Mouse (Mus musculus) brain, embryonic 14.5 days (tissue): ENCODE data around the gene Jade2. TPM values are rescaled to one million over a fixed set of nuclear protein-coding genes. Genes with fewer than 3 reads are reported as not detected.

ENCODE experiments used
- DNase-seq: peaks from one replicate; pipeline ENCODE4 v3.0.0-alpha.2; 2011; ENCODE audit warnings: low read depth
- CTCF ChIP-seq: fragments of 200-500 bp; IDR thresholded peaks from 2 replicates; pipeline ENCODE4 v1.5.1; 2012; ENCODE audit warnings: inconsistent platforms, mild to moderate bottlenecking, moderate library complexity, borderline replicate concordance; ENCODE audit not compliant: insufficient read depth, insufficient read length; ENCODE audit errors: extremely low read depth
- POLR2A ChIP-seq: fragments of 200-500 bp; IDR thresholded peaks from 2 replicates; pipeline ENCODE4 v1.6.1; 2012; ENCODE audit warnings: mild to moderate bottlenecking, inconsistent platforms, borderline replicate concordance; ENCODE audit not compliant: poor library complexity, insufficient read depth, insufficient read length, severe bottlenecking; ENCODE audit errors: extremely low read depth
- polyA plus RNA-seq: library from polyadenylated mRNA; depleted of rRNA; stranded (reverse); fragments of >200 nt; gene quantifications from 2 replicates; pipeline ENCODE4 v1.2.3, GENCODE M21; 2012; rRNA removed

Jade2 gene
- polyA plus RNA-seq, 1 experiment, result 1.1 TPM

DNA sequence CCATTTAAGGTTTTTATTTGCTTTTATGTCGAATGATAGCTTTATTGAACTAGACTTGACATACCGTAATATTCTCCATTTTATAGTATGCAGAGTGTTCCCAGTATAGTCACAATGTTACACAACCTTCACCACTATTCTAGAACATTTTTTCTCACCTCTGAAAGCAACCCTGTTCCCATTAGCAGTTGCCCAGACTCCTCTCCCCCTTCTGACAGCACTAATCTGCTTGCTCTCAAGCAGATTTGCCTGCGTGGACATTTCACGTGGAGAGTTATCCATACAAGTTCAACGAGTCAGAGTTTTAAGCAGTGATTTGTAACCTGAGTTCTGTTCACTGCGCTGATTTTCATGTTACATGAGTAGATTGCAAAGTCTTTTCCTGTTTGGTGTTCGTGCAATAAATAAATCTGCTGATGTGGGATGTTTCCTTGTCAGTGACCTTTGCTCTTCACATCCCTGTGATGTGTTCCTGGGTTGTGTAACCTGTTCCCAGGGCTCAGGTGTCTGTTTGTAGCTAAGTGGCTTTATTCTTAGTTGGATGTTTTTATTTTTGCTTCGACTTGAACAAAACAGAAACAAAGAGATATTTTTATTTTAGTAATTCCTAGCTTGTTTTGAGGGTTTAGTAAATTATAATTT, 89.8 kb downstream of the Jade2 start:
- TF ChIP-seq POLR2A, result no peak
- TF ChIP-seq CTCF, result no peak

DNA sequence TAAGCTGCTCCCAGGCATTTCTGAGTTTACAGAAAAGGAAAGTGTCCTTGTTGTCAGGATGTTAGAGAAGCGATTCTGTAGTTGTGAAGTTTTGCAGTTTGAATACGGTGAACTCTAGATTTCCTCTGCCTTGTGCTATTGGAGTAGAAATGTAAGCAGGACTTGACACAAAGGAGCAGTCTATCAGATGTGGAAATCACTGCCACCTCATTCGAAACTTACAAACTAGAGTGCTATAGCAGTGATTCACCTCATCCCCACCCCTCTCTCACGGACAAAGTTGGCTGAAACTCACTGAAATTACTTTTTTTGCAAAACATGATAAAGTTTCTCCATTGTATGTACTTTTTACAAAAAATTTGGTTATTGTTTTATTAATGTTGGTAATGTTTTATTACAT, 92.6 kb downstream of the Jade2 start:
- TF ChIP-seq CTCF (no peak), POLR2A (no peak)
- DNase-seq, result no peak

More for the DNA sequence above, 89.8 kb downstream of the Jade2 start:
- DNase-seq, result no peak

DNA sequence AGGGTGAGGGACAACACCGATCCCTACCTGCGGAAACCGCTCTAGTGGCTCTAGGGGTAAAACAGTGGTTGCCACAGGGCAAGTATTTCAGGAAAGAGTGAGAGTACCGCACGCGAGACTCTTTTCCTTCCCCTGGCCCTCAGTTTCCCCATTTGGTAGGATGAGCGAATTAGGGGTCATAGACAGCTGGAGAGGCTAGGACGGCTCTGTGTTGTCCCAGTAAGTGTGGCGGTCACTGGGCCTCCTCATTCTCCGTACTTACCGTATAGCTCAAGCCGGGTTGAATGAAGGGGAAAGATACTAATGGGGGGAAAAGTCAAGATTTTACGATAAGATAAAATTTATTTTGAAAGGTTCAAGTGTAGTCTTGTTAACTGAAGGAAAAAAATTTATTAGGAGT, 93.5 kb downstream of the Jade2 start:
- DNase-seq, result no peak
- TF ChIP-seq CTCF (no peak), POLR2A (no peak)

Other genes with a start within 250 kb of the Jade2 start
- 69.2 and 78.5 TPM in 2 replicates for gene Nhp2, start 237.9 kb downstream of the Jade2 start, polyA plus RNA-seq
- 70.7 and 84.3 TPM in 2 replicates for gene Rmnd5b, start 221.8 kb downstream of the Jade2 start, polyA plus RNA-seq
- gene N4bp3, start 206.8 kb downstream of the Jade2 start, polyA plus RNA-seq, result 7.5 and 11.2 TPM in 2 replicates
- 2.1 and 2.3 TPM in 2 replicates for gene D930048N14Rik, start 206.7 kb downstream of the Jade2 start, polyA plus RNA-seq
- gene 0610009B22Rik, start 168.8 kb downstream of the Jade2 start, polyA plus RNA-seq, result 44.6 and 59.5 TPM in 2 replicates
- 8.3 and 13.9 TPM in 2 replicates for gene Sec24a, start 94.0 kb downstream of the Jade2 start, polyA plus RNA-seq
- 91.1 and 97.9 TPM in 2 replicates for gene Sar1b, start 94.0 kb downstream of the Jade2 start, polyA plus RNA-seq
- 49.4 and 56.4 TPM in 2 replicates for gene Cdkn2aipnl, start 110.0 kb upstream of the Jade2 start, polyA plus RNA-seq
- 195 and 261 TPM in 2 replicates for gene Ube2b, start 143.1 kb upstream of the Jade2 start, polyA plus RNA-seq
- gene Cdkl3, start 146.6 kb upstream of the Jade2 start, polyA plus RNA-seq, result 15.0 and 17.1 TPM in 2 replicates
- 107 and 115 TPM in 2 replicates for gene Ppp2ca, start 241.0 kb upstream of the Jade2 start, polyA plus RNA-seq